Mouse (Mus musculus) heart, adult 18-20 months (tissue): Measurements from ENCODE around the gene Cul4a. TPM values are rescaled to one million over a fixed set of nuclear protein-coding genes. Genes with fewer than 3 reads are reported as not detected.
"Not testable (repeated sequence)": the region's sequence is repeated elsewhere in the genome, so short reads cannot be mapped to it uniquely, and the experiment has no call there.

Source experiments
- DNase-seq, 2 experiments: peaks; one replicate each; pipeline ENCODE4 v3.0.0; 2021 to 2022; ENCODE audit warnings: mixed read lengths in 1 of 2
- long read RNA-seq, 2 experiments: library from polyadenylated mRNA; stranded (forward); transcript quantifications; one replicate each; pipeline ENCODE4 v2.0.0; 2021
- total RNA-seq, 2 experiments: library from RNA; stranded (reverse); gene quantifications; 2 replicates each; pipeline ENCODE4 v1.2.3; 2021

Cul4a gene
- 10 to 100 TPM; 80.1 to 85.0 TPM for total RNA-seq
- long read RNA-seq, experiment 1, transcript Cul4a-201 (20 exons, 3,728 nt), result major isoform, 123 of 154 reads
- long read RNA-seq, experiment 1, partial matches to known transcripts, result 11 of 154 reads
- long read RNA-seq, experiment 1, other reads (novel, unspliced or antisense), result 20 of 154 reads
- long read RNA-seq, experiment 2, transcript Cul4a-201 (20 exons, 3,728 nt), result major isoform, 55 of 66 reads
- long read RNA-seq, experiment 2, partial matches to known transcripts, result 3 of 66 reads
- long read RNA-seq, experiment 2, other reads (novel, unspliced or antisense), result 8 of 66 reads

- DNase-seq, result peak; percentile 96 to 97
Measured at GRCm38 (mm10) chr8:13105087-13105881, at the start of gene Cul4a, which contains the start of gene Pcid2. Gene Cul4a (plus strand): TSS chr8:13105621. Gene Pcid2 (minus strand): TSS chr8:13105459.

- DNase-seq, result no peak
Measured at GRCm38 (mm10) chr8:13057351-13057750, 48.1 kb upstream of the Cul4a start.

- DNase-seq, result no peak
Measured at GRCm38 (mm10) chr8:13060441-13061150, 44.8 kb upstream of the Cul4a start, which contains the start of gene Proz. Gene Proz (plus strand): TSS chr8:13060914.

- DNase-seq, result no peak
Measured at GRCm38 (mm10) chr8:13063112-13063511, 42.3 kb upstream of the Cul4a start.

- DNase-seq, result no peak
Measured at GRCm38 (mm10) chr8:13073255-13073654, 32.2 kb upstream of the Cul4a start.

- DNase-seq, result no peak
Measured at GRCm38 (mm10) chr8:13075044-13075443, 30.4 kb upstream of the Cul4a start.

GRCm38 (mm10) chr8:13075579-13075978, 29.8 kb upstream of the Cul4a start:
- DNase-seq, result not testable (repeated sequence)

- no peak for DNase-seq
Measured at GRCm38 (mm10) chr8:13077542-13077941, 27.9 kb upstream of the Cul4a start.

- DNase-seq, result peak; percentile 90 to 96
Measured at GRCm38 (mm10) chr8:13104691-13105086, 732 bp upstream of the Cul4a start.

- DNase-seq, result no peak
Measured at GRCm38 (mm10) chr8:13105908-13106551, 609 bp downstream of the Cul4a start.

GRCm38 (mm10) chr8:13107990-13108638, 2.7 kb downstream of the Cul4a start:
- DNase-seq, result no peak

- DNase-seq, result peak in 1 of 2 experiments; percentile 19
Measured at GRCm38 (mm10) chr8:13108967-13109366, 3.5 kb downstream of the Cul4a start.

- DNase-seq, result no peak
Measured at GRCm38 (mm10) chr8:13109416-13109960, 4.1 kb downstream of the Cul4a start.

- DNase-seq, result peak in 1 of 2 experiments; percentile 10
Measured at GRCm38 (mm10) chr8:13111917-13112316, 6.5 kb downstream of the Cul4a start.

- no peak for DNase-seq
Measured at GRCm38 (mm10) chr8:13113232-13113631, 7.8 kb downstream of the Cul4a start.

- DNase-seq, result no peak
Measured at GRCm38 (mm10) chr8:13117096-13117495, 11.7 kb downstream of the Cul4a start.

GRCm38 (mm10) chr8:13118516-13118915, 13.1 kb downstream of the Cul4a start:
- no peak for DNase-seq

GRCm38 (mm10) chr8:13120882-13121665, 15.7 kb downstream of the Cul4a start:
- no peak for DNase-seq

GRCm38 (mm10) chr8:13122887-13123421, 17.5 kb downstream of the Cul4a start:
- no peak for DNase-seq

- DNase-seq, result no peak
Measured at GRCm38 (mm10) chr8:13124897-13125296, 19.5 kb downstream of the Cul4a start.
